Mouse (Mus musculus): ENCODE data around the gene Ell. TPM values are rescaled to one million over a fixed set of nuclear protein-coding genes. Genes with fewer than 3 reads are reported as not detected.
A peak's percentile ranks its signal among the peaks of the same experiment; 100 is the strongest.

The Ell gene
- polyA plus RNA-seq, 1 experiment from 2014 or later, result 13.5 TPM

GRCm38 (mm10) chr8:70617985-70618384 is 78.7 kb downstream of the Ell start:
- WGBS, result 70% methylated on average over 11 of the region's 11 CpGs
- Histone ChIP-seq H3K9me3 (replicated peaks) (no peaks in the 10 kb centered on the region), H3K9ac (peak overlapping the region; percentile 35; the same call in 1 of the 2 replicates), H3K4me2 (no peak overlapping the region), H3K27ac (ENCODE audit: poor library complexity, severe bottlenecking) (no peak overlapping the region), H3K36me3 (no peaks in the 10 kb centered on the region), H3K4me3 (no peak overlapping the region), H3K4me1 (replicated peaks) (peaks cover 10% of the 10 kb centered on the region), H3K27me3 (replicated peaks) (peaks cover 30% of the 10 kb centered on the region)
- no peak for ATAC-seq (ENCODE audit: insufficient number of reproducible peaks, low FRiP score)

GRCm38 (mm10) chr8:70618888-70619334 is 79.7 kb downstream of the Ell start:
- WGBS, result 22% methylated on average over 9 of the region's 9 CpGs
- peak; percentile 81 for ATAC-seq (ENCODE audit: insufficient number of reproducible peaks, low FRiP score)
- Histone ChIP-seq H3K4me3 (no peak overlapping the region), H3K4me2 (peak overlapping the region; percentile 17; the same call in 1 of the 2 replicates), H3K27ac (ENCODE audit: poor library complexity, severe bottlenecking) (no peak overlapping the region), H3K27me3 (replicated peaks) (peaks cover 32% of the 10 kb centered on the region), H3K36me3 (no peaks in the 10 kb centered on the region), H3K4me1 (replicated peaks) (peaks cover 10% of the 10 kb centered on the region), H3K9ac (no peak overlapping the region), H3K9me3 (replicated peaks) (no peaks in the 10 kb centered on the region)

GRCm38 (mm10) chr8:70622220-70622619 is 83.0 kb downstream of the Ell start:
- Histone ChIP-seq H3K4me1 (replicated peaks) (peaks cover 8% of the 10 kb centered on the region), H3K9me3 (replicated peaks) (no peaks in the 10 kb centered on the region), H3K27ac (ENCODE audit: poor library complexity, severe bottlenecking) (no peak overlapping the region), H3K36me3 (no peaks in the 10 kb centered on the region), H3K27me3 (replicated peaks) (peaks cover 32% of the 10 kb centered on the region), H3K9ac (no peak overlapping the region), H3K4me2 (no peak overlapping the region), H3K4me3 (no peak overlapping the region)
- 49% methylated on average over 3 of the region's 3 CpGs for WGBS
- ATAC-seq (ENCODE audit: insufficient number of reproducible peaks, low FRiP score), result no peak

GRCm38 (mm10) chr8:70625104-70625503 is 85.8 kb downstream of the Ell start:
- WGBS, result 20% methylated on average over 5 of the region's 5 CpGs
- Histone ChIP-seq H3K4me1 (replicated peaks) (0 out of 2 replicates have a peak, but pooled peaks cover 10% of the 10 kb centered on the region), H3K9ac (no peak overlapping the region), H3K9me3 (replicated peaks) (no peaks in the 10 kb centered on the region), H3K4me3 (no peak overlapping the region), H3K27ac (ENCODE audit: poor library complexity, severe bottlenecking) (no peak overlapping the region), H3K4me2 (no peak overlapping the region), H3K27me3 (replicated peaks) (peaks cover 28% of the 10 kb centered on the region), H3K36me3 (no peaks in the 10 kb centered on the region)
- ATAC-seq (ENCODE audit: insufficient number of reproducible peaks, low FRiP score), result no peak

DNA sequence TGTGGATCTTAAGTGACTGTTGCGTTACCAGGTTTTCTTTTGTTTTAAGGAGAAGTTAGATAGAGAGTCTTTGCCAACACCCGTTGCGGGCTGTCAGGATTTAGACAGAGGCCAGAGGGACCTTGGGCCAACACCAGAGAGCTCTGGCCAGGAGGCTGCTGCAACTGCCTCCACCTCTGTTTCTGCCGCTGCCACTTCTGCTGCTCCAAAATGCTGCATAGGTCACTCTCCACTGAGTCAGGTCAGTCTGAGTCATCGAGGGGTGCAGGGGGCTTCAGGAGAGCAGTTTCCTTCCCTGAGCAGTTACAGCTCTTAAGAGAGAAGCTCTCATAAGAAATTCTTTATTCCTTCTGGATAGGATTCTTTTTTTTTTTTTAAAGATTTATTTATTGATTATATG is 87.8 kb downstream of the Ell start:
- no peaks in the 10 kb centered on the region for H3K36me3 ChIP-seq
- no peak overlapping the region for H3K9ac ChIP-seq
- peaks cover 23% of the 10 kb centered on the region for H3K27me3 ChIP-seq (replicated peaks)
- H3K4me2 ChIP-seq, result no peak overlapping the region
- no peak for ATAC-seq (ENCODE audit: insufficient number of reproducible peaks, low FRiP score)
- no peak overlapping the region for H3K27ac ChIP-seq (ENCODE audit: poor library complexity, severe bottlenecking)
- WGBS, result 72% methylated on average over 5 of the region's 5 CpGs
- no peaks in the 10 kb centered on the region for H3K9me3 ChIP-seq (replicated peaks)
- H3K4me3 ChIP-seq, result no peak overlapping the region
- peaks cover 25% of the 10 kb centered on the region for H3K4me1 ChIP-seq (replicated peaks)

DNA sequence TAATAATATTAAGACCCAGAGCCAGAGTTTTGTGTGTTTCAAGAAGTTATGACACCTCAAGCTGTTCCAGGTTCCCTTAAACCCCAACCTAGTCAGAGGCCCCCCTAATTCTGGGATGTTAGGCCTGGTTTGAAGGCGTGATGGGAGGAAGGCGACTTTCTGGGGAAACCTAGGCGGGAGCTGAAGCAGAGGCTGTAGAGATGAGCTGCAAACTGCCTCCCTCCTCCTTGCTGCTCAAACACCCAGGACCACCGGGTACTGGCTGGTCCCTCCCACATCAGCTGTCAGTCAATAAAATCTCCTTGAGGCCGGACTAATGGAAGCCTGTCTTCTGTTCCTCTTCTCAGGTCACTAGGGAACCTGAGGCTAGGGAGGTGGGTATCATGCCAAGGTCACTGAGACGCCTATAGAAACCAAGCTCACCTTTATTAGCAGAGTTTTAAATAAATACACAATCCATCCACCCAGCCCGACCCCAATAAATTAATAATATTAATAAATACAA is 89.8 kb downstream of the Ell start:
- WGBS, result 59% methylated on average over 7 of the region's 7 CpGs
- Histone ChIP-seq H3K36me3 (no peaks in the 10 kb centered on the region), H3K4me2 (peak overlapping the region; percentile 68), H3K9me3 (replicated peaks) (no peaks in the 10 kb centered on the region), H3K4me1 (replicated peaks) (peaks cover 35% of the 10 kb centered on the region), H3K27me3 (replicated peaks) (peaks cover 14% of the 10 kb centered on the region; the same call in 1 of the 2 replicates), H3K4me3 (peak overlapping the region; percentile 52), H3K27ac (ENCODE audit: poor library complexity, severe bottlenecking) (peak overlapping the region; percentile 38; the same call in 1 of the 2 replicates), H3K9ac (peak overlapping the region; percentile 64)
- ATAC-seq (ENCODE audit: insufficient number of reproducible peaks, low FRiP score), result no peak

DNA sequence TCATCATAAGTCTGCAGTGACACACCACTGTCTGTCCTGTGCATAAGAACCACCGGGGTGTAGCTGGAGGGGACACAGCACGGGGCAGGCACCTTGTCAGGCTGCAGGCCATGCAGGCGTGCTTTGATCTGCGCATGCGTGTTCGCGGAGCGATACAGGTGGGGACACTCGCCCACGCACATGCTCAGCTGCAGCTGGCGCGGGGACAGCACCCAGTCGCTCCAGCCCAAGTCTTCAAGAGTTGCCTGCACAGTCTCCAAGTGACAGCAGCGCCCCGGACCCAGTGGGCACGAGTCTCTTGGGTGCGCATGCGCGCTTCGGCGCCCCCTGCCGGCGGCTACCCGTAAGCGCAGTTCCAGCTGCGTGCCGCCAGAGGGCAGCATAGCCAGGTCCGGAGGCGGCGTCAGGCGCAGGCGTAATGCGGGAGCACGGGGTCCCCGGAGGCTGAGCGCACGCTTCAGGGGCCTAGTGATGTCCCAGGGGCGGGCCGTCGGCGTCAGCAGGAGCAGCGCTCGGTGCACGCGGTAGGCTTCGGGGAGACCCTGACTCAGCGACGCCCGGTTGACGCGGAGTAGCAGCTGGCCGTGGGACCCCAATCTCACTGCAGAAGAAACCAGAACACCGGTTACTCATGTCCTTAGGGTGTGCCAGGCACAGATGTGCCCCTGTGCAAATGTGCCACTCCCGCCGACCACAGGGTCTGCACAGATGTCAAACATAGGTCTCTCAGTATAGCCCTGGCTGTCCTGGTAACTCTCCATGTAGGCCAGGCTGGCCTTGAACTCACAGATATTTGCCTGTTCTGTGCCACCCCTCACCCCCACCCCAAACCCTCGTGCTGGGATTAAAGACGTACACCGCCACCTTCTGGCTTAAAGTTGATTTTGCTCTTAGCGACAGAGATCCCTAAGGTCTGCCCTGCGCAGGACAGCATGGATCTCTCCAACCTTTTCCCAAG is 90.6 kb downstream of the Ell start:
- peaks cover 43% of the 10 kb centered on the region for H3K4me1 ChIP-seq (replicated peaks)
- ATAC-seq (ENCODE audit: insufficient number of reproducible peaks, low FRiP score), result peak; percentile 83
- H3K4me3 ChIP-seq, result peak overlapping the region; percentile 52
- 2% methylated on average over 60 of the region's 60 CpGs for WGBS
- no peaks in the 10 kb centered on the region for H3K9me3 ChIP-seq (replicated peaks)
- no peaks in the 10 kb centered on the region for H3K36me3 ChIP-seq
- H3K9ac ChIP-seq, result peak overlapping the region; percentile 64
- H3K27me3 ChIP-seq (replicated peaks), result peaks cover 14% of the 10 kb centered on the region; the same call in 1 of the 2 replicates
- H3K4me2 ChIP-seq, result peak overlapping the region; percentile 68
- H3K27ac ChIP-seq (ENCODE audit: poor library complexity, severe bottlenecking), result peak overlapping the region; percentile 38; the same call in 1 of the 2 replicates

DNA sequence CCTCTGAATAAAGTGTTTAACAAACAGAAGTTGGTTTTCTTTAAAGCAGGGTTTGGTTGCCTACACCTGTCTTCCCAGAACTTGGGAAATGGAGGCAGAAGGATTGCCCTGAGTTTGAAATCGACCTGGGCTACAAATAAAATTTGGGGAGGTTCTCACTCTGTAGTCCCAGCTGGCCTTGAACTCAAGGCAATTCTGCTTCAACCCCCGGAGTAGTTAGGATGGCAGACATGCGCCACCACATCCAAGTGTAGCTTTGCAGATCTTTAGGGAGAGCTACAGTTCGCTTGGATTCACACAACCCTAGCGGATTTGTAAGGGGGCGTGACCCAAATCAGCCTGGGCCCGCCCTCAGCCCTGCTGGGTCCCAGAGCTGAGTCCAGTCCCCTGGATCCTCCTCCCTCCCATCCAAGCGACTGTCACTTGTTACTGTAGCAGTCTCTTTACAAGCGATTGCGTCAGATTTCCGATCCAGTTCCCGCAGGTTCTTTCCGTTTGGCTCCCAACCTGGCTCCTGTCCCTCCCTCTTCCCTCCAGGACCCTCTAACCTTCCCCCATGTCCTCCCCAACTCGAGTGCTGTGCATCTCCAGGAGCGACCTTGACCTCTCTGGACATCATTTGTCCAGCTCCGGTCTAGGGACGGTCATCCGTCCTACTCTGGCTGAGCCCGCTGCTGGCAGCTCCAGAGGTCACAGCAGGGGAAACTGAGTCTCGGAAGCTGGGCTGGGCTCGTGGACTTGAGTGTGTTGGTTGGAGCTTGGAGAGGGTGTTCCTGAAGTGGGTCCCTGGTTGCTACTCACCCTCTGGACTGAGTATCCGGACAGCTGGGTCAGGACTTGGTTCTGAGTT is 91.5 kb downstream of the Ell start:
- Histone ChIP-seq H3K27ac (ENCODE audit: poor library complexity, severe bottlenecking) (no peak overlapping the region), H3K4me2 (peak overlapping the region; percentile 68), H3K36me3 (no peaks in the 10 kb centered on the region), H3K9me3 (replicated peaks) (no peaks in the 10 kb centered on the region), H3K27me3 (replicated peaks) (peaks cover 14% of the 10 kb centered on the region; the same call in 1 of the 2 replicates), H3K4me3 (peak overlapping the region; percentile 14; the same call in 1 of the 2 replicates), H3K9ac (peak overlapping the region; percentile 52), H3K4me1 (replicated peaks) (peaks cover 41% of the 10 kb centered on the region)
- ATAC-seq (ENCODE audit: insufficient number of reproducible peaks, low FRiP score), result 0 out of 2 replicates have a peak, but pooled peaks have one; percentile 37
- 10% methylated on average over 22 of the region's 22 CpGs for WGBS

DNA sequence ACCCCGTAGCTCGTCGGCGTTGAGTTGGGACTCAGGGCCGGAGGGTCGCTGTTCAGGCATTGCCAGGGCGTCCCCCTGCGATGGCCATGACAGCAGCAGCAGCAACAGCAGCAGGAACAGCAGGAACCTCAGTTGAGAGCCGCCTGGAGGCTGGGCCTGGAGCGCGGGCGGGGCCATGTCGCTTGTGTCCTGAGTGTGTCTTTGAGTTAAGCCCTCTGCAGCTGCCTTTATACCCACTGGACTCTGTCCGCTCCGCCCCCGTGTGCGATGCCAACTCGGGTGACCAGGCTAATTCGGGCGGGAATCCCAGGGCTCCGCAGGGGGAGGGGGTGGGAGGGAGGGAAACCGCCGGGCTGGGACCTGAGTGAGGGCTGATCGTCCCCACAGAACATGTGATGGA is 92.2 kb downstream of the Ell start:
- Histone ChIP-seq H3K4me3 (peak overlapping the region; percentile 14; the same call in 1 of the 2 replicates), H3K4me1 (replicated peaks) (peaks cover 41% of the 10 kb centered on the region), H3K4me2 (peak overlapping the region; percentile 68), H3K27me3 (replicated peaks) (peaks cover 14% of the 10 kb centered on the region; the same call in 1 of the 2 replicates), H3K9me3 (replicated peaks) (no peaks in the 10 kb centered on the region), H3K36me3 (no peaks in the 10 kb centered on the region), H3K9ac (peak overlapping the region; percentile 52), H3K27ac (ENCODE audit: poor library complexity, severe bottlenecking) (no peak overlapping the region)
- no peak for ATAC-seq (ENCODE audit: insufficient number of reproducible peaks, low FRiP score)
- WGBS, result 16% methylated on average over 24 of the region's 24 CpGs

GRCm38 (mm10) chr8:70632346-70632892 is 93.2 kb downstream of the Ell start, which contains the start of gene Gdf15:
Gdf15 (minus strand) TSS chr8:70632456.
- no peaks in the 10 kb centered on the region for H3K9me3 ChIP-seq (replicated peaks)
- peaks cover 14% of the 10 kb centered on the region; the same call in 1 of the 2 replicates for H3K27me3 ChIP-seq (replicated peaks)
- no peak for ATAC-seq (ENCODE audit: insufficient number of reproducible peaks, low FRiP score)
- H3K4me2 ChIP-seq, result peak within 1 kb of the TSS; percentile 68
- peak within 1 kb of the TSS; percentile 52 for H3K9ac ChIP-seq
- 81% methylated on average over 6 of the region's 6 CpGs for WGBS
- H3K27ac ChIP-seq (ENCODE audit: poor library complexity, severe bottlenecking), result no peak within 1 kb of the TSS
- peaks cover 51% of the 10 kb centered on the region for H3K4me1 ChIP-seq (replicated peaks)
- peak within 1 kb of the TSS; percentile 14; the same call in 1 of the 2 replicates for H3K4me3 ChIP-seq
- no peaks in the 10 kb centered on the region for H3K36me3 ChIP-seq

Data from heart, embryonic 12.5 days (tissue).